Mouse (Mus musculus) monocyte, adult 2 months (primary cell): Measurements from ENCODE around the gene Ly6g6c.

Source experiments
- DNase-seq, 2 experiments: peaks; one replicate each; pipeline ENCODE4 v3.0.0; 2022; ENCODE audit warnings: low spot score in 2 of 2, low read depth in 1 of 2

Gene Ly6g6c

DNA sequence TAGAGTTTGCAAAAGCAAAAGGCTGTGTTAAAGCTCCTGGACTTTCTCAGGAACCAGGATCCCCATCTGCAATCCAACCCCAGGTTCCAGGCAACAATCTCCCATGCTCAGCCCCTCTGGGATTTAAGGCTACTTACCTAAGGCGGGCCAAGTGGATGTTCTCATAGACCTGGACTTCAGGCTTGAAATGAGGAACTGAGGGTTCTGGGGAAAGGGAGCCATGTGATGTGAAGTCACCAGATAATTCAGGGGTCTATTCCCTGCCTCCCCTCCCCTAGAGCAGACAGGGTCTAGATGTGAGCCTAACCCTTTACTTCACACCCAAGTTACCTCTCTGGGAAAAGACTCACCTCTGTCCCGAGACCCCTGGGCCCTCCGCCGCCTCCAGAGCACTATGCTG, 15.5 kb downstream of the Ly6g6c start:
- DNase-seq = no peak

DNA sequence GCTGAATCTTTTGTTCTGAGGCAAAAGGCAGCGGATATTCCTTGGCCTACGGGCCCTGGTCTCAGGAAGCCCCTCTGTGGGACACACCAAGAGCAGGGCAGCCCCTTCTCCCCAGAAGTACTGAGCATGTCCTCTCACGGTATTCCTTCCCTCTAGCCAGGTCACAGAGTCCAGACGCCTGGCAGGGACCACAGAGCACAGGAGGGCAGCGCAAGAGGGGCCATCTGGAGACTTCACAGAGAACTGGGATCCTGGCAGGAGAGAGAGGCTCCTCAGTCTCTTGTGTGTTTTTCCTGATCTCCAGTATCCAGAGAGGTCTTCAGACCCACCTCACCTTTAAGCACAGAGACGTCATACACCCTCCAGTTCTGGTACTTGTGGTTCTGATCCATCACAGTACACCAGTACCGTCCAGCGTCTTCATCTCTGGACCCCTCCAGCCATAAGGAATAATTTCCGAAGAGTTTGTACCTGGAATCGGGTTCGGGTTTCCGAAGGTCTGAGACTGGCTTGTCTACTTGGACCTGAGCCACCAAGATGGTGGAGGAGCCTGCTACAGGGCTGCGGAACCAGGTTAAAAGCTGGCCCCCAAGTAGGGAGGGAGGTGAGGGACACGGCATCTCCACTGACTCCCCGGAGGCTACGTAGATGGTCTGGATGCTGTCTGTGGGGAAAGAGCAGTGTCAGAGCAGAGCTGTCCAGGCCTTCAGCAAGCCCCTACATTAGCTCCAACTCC, 17.8 kb downstream of the Ly6g6c start:
- no peak for DNase-seq

DNA sequence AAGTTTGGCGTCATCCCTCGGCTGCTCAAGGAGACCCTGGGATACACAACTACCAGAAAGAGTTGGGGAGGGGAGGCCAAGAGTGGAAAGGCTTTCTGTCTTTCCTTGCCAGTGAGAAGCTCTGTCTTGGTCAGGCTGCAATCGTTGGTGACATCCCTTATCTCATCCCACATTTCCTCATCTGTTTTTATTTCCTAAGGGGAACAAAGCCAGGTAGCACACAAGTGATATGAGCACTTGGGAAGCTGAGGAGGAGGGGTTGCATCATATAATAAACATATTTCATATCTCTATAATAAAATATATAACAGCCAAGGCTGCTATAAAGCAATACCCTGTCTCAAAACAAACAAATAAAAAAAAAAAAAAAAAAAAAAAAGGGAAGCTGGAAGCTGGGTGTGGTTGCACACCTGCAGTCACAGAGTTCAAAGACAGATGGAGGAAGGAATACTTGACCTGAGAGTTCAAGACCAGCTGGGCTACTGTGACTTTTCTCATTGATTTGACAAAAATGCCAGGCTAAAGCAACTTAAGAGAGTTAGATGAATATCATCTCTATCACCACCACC, 18.8 kb downstream of the Ly6g6c start:
- no peak for DNase-seq

DNA sequence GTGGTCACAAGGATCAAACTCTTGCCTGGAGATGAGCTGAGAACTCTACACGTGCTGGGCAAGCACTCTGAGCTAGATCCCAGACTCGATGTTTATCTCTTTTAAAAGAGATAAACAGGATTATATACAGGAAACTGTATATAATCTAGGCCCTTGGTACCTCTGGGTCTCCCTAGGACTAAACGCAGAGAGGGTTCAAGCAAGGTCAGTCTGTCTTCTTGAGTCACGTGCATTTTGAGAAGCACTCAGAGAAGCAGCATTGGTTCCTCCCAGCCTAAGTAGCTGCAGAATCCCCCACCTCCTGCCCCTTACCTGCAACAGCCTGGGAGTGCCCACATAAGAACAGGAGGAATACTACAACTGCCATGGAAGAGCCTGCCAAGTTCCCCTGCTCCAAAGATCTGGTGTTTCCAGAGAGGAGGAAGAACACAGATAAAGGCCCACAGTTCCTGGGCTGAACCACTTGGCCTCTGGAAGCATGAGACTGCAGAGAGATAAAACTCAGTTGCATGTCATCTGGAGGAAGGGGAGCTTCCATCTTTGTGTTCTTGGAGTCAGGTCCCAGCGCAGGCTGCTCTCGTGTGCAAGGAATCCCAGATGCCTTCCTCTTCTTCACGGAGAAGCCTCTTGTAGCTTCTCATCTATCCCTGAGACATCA, 20.1 kb downstream of the Ly6g6c start, which contains the start of gene Ly6g6f:
Gene Ly6g6f, minus strand, starts transcription at position 403 of the 658 bp plus-strand sequence.
- no peak for DNase-seq

DNA sequence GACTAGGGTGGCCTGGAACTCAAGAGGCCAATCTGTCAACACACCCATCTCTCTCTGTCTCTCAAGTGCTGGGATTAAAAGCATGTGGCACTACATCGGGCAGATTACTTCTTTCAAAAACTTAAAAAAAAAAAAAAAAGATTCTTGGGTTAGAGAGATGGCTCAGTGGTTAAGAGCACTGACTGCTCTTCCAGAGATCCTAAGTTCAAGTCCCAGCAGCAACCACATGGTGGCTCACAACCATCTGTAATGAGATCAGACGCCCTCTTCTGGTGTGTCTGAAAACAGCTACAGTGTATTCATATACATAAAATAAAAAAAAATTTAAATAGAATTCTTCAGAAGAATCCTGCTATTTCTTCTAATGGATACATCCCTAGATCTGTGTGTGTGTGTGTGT, 23.0 kb downstream of the Ly6g6c start:
- DNase-seq = no peak

DNA sequence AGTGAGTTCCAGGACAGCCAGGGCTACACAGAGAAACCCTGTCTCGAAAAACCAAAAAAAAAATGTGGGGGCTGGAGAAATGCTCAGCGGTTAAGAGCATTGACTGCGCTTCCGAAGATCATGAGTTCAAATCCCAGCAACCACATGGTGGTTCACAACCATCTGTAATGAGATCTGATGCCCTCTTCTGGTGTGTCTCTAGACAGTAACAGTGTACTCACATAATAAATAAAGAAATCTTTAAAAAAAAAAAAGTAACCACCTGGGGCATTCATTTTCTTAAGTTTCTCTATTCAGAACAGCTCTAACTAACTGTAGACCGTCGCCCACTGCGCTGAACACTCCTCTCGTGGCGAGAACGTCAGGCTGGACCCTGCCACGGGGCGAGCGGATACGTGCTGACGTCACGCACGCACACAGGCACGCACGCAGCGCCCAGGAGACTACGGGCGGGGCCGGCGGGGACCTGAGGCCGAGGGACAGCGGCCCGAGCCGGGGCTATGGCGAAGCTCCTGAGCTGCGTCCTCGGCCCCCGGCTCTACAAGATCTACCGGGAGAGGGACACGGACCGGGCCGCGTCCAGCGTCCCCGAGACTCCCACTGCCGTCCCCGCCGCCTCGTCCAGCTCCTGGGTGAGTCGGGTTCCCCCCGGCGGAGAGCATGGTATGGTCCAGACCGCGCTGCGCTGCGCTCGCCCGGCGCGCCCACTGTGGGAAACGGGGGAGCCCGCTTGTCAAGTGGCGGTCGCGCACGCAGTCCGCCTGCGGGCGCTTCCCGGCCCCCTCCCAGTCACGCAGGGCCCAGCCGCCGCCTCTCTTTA, 23.8 kb downstream of the Ly6g6c start, which contains the start of gene Abhd16a:
Gene Abhd16a, plus strand, starts transcription at position 439 of the 820 bp plus-strand sequence.
- peak; percentile 79 to 92 for DNase-seq

DNA sequence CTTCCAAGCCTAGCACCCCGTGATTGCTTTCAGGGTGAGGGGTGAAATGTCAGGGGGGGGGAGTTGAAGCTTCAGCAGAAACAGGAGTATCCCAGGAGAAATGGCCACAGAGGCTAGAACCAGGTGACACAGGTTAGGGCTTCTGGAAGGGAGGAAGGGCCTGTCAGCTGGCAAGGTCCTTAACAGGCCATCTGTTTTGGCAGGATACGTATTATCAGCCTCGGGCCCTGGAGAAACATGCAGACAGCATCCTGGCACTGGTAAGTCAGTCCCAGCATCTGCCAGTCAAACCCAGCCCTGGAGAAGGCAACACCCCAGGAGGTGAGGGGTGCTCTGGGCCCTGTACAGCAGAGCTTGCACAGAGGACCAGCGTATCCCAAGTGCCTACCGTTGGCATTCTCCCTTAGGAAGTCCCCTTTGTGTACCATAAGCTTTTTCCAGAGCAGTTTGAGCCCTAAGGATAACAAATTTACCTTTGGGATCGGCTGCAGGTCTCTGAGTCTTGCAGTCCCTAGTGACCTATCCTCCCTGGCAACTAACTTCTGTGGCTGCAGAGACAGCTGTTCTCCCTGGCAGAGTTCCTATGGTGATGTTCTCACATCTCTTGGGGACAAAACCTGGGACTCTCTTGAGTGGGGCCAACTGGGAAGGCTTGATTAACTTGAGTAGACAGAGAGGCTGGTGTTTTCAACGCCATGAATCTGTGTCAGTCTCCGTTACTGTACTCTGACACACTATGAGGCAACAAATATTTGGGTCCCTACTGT, 25.2 kb downstream of the Ly6g6c start:
- no peak for DNase-seq

DNA sequence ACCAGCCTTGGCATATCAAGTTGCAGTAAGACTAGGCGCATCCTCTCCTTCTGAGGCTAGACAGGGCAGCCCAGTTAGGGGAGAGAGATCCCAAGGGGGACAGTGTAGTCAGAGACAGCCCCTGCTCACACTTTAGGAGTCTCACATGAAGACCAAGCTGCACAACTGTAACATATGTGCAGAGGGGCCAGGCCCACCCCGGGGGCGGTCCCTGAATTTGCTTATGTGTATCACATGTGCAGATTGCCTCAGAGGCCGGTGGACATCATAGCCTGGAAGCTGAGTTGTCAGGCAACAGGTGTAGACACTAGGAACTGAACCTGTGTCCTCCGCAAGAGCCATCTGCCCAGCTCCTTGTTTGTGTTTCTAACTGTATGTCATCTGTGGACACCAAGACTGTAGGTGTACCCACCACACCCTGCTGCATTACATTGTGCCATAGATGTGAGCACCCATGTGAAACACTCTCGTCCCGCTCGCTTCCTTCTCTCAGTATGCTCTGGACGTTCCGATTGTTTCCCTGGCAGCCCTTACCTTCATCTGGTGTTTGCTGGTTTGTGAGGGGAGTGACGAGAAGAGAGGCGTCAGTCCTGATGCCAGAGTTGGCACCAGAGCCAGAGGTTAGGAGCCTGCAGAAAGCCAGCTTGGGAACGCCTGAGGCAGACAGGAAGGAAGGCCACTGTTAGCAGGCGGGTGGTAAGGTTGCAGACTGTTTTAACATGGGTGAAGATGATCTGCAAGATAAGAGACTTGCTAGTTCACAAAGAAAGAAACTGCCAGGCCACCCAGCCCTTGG, 27.4 kb downstream of the Ly6g6c start:
- DNase-seq = no peak

DNA sequence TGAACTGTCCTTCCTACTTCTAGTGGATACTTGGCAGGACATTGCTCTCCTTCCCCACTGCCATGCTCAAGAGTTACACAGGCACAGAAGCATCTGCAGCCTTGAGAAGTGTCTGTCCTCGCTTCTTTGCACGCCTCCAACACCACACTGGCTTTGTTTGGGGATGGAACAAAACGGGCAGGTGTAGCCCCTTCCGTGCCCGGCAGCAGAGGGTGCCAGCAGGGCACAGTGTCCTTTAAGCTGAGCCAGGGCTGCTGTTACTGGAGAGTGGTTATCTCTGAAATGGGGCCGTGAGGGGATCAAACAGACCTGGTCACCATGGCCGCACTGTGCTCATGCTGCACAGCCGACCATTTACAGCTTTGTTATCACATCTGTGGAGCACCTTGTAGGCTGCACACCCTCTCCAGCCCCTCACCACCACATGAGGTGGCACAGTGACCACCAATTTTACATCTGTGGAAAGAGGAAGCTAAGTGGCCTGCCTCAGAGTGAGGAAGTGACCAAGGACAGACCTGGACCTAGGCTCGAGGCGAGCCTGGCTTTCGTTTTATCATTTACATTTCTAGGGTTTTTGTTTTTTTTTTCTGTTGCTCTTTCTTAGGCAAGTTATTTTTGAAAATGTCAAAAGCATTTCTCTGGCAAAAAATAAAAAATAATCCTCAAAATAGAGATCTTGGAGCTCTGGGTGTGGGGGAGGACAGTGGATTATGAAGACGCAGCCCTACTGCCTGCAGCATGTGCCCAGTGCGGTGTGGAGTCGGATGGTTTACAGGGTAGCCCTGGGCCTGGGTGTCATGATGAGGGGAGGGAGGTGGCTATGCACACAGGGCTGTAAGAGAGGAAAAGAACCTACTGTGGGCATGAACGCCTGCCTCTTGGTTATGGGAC, 29.5 kb downstream of the Ly6g6c start:
- no peak for DNase-seq

DNA sequence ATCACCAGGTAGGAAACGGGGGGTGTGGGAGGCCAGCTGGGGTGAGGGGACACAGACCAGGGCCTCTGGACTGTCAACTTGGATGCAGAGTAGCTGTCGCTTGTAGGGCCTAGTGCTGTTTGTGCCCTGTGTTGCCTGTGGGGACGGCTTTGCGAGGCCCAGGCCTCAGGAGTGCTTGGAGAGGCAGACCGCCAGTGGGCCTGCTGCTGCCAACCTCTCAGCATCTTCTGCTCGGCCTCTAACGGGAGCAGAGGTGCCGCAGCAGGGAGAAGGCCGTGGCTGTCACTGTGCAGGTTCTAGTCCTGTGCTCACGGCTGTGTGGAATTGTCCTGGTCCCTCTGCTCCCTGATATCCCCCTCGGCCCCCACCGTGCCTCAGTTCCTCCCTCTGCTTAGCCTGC, 31.4 kb downstream of the Ly6g6c start:
- no peak for DNase-seq

DNA sequence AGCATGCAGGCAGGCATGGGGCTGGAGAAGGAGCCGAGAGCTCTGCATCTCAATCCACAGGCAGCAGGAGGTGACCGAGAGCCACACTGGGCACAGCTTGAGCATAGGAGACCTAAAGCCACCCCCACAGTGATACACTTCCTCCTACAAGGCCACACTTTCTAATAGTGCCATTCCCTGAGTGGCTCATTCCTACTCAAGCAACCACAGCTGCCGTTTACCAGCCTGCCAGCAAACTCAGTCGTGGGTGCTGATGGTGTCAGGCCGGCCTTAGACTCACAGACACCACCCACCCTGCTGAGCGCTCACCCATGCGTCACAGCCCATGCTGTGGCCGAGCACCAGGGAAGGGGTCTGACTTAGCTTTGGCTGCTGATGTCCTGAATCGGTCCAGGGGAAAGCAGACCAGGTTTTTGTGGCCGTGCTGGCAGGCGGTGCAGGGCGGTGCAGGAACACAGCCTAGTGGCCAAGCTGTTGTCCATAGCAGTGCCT, 32.0 kb downstream of the Ly6g6c start:
- DNase-seq = no peak

DNA sequence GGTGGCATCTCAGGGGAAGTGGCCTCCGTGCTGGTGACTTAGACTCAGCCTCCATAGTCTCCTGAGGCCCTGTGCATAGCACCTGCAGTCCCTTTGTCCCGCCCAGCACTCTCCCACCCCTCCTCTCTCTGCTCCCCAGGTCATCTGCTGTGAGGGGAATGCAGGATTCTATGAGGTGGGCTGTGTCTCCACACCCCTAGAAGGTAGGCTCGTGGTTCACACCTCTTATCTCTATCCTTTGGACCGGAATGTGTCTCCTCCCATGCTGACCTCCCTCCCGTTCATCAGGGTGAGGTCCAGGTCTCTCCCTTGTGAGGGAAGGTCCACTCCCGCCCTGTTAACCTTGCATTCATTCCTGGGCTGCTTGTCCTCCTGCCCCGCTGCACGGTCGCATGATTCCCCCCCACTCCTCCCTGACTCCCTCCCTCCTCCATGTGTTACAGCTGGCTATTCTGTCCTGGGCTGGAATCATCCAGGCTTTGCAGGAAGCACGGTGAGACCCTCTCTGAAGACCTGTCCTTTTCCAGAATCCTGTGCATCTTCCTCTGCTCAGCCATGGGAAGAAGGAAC, 35.1 kb downstream of the Ly6g6c start:
- DNase-seq = no peak

DNA sequence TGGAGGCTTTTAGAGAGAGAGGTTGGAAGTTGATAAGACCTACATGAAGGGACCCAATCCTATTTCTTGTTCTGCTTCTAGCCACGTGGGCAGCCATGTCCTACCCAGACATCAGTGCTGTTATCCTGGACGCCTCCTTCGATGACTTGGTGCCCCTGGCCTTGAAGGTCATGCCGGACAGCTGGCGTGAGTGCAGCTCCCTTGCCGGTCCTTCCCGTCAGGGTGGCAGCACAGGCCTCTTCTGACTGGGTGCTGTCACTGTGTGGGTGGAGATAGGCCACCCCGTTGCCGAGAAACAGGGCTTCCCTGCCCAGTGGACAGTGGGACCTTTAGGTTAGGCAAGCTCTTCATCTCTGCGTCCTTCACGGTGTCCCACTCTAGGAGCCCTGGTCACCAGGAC, 36.0 kb downstream of the Ly6g6c start:
- DNase-seq = no peak

DNA sequence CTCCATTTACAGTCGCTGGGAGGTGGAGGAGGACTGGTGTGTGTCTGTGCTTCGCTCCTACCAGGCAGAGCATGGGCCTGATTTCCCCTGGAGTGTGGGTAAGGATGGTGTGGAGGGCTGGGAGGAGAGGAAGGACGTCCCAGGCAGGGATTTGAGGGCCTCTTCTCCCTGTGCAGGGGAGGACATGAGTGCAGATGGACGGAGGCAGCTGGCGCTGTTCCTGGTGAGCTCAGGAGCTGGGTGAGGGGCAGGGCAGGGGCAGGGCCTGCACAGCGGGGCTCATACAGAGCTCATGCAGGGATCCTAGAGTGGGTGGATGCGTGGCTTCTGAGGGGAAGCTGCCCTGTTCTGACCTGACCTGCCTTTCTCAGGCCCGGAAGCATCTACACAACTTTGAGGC, 37.1 kb downstream of the Ly6g6c start:
- DNase-seq = no peak

DNA sequence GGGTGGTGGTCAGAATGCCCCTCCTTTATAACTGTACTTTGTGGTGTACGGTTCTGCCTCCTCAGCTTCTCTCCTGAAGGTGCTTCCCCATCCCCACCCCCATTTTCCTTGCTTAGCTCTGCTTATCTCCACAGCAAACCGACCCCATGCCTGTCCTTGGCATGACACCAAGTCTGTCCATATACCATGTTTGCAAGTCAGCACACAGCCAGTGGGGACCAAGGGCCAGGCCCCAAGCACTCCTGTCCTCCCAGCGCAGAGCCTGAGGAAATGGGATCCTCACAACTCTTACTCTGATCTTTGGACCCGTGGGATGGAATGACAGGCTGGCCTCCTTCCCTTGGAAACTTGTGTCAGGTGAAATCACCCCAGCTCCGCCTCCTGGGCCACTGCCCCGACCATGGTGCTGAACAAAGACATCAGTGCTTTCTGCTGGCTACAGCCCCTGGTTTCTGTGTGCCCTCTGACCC, 38.1 kb downstream of the Ly6g6c start:
- DNase-seq = no peak

DNA sequence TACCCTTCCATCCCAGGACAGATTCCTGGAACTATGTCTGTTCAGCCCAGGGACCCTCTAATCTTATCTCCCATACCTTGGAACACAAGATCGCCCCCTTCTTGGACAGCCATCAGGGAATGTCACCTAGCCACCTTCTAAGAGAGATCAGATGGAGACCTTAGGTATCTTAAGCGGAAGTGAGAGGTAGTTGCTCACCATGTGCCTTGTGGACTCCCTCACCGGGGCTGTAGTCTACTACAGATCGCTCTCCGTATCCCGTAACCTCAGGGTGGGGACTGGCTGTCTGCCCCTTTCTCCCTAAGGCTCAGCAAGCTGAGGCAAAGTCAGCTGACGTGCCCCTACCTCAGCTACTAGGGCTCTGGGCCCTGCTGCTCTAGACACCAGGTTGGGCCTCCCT, 38.9 kb downstream of the Ly6g6c start:
- DNase-seq = no peak

DNA sequence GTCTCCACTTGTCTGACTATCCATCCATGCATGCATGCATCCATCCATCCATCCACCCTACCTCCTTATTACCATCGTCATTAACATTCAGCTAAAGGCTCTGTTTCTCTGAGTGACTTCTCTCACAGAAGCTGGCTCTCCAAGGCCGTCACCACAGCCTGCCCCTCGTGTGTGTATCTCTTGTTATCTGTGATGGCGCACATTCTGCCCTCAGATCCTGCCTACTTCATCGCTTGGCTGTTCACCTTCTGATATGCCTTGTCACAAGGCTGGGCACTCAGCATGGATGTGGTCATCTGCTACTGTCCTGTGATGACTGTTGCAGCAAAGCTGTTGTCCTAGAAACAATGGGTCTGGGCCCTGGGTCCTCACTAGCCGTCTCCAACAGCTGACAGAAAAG, 39.6 kb downstream of the Ly6g6c start:
- no peak for DNase-seq

DNA sequence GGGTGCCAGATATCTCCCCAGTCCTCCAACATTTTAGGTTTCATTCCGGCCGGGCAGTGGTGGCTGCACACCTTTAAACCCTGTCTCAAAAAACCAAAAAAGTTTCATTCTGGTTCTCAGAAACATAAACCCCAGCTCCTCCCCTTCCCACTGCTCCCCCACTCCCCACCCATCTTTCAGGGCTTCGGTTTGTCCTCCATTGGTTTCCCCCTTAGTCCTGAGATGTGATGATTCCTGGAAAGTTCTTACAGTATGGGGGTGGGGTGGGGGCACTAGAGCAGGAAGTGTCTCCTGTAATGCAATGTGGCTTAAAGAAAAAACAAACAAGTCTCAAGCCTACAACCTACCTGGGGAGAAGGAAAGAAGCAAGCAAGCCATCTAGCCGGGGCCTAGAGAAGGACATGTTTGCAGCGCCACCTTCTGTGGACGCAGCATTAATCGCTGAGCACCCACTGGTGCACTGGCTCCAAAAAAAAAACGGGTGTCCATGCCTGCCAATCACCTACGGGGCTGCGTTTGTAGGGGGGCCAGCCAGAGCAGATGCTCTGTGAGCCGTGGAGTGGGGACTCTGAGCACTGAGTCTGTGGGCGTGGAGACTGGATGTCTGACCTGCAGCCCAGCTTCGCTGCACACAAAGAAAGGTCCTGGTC, 40.7 kb downstream of the Ly6g6c start:
- no peak for DNase-seq
